Mouse (Mus musculus) embryonic facial prominence, embryonic 14.5 days (tissue): ENCODE measurements around the gene Hapln1. TPM values are rescaled to one million over a fixed set of nuclear protein-coding genes. Genes with fewer than 3 reads are reported as not detected.

ENCODE experiments used
- ATAC-seq: fragments of 200-750 bp; cut with Nextera tagmentation; 2 replicates; pipeline ENCODE4 v1.8.0; 2017; ENCODE audit warnings: low read depth, moderate number of reproducible peaks, moderate TSS enrichment
- DNase-seq: peaks from one replicate; pipeline ENCODE4 v3.0.0-alpha.2; 2015; ENCODE audit warnings: low spot score
- H3K27ac ChIP-seq: fragments of 300-500 bp; sonication (generic); replicated peaks from 2 replicates; pipeline ENCODE4 v1.5.1; 2014; ENCODE audit warnings: low read depth, mild to moderate bottlenecking, low read length, moderate library complexity
- H3K27me3 ChIP-seq: fragments of 300-500 bp; sonication (generic); replicated peaks from 2 replicates; pipeline ENCODE4 v1.6.1; 2014; ENCODE audit warnings: low read length; ENCODE audit not compliant: control insufficient read depth, insufficient read depth
- H3K36me3 ChIP-seq: fragments of 300-500 bp; sonication (generic); 2 replicates; pipeline ENCODE4 v1.6.1; 2014; ENCODE audit warnings: low read length, mixed read lengths; ENCODE audit not compliant: control insufficient read depth, insufficient read depth
- H3K4me1 ChIP-seq: fragments of 300-500 bp; sonication (generic); 2 replicates; pipeline ENCODE4 v1.6.1; 2014; ENCODE audit warnings: antibody characterized with exemption, low read length; ENCODE audit not compliant: control insufficient read depth, insufficient read depth
- H3K4me2 ChIP-seq: fragments of 300-500 bp; sonication (generic); 2 replicates; pipeline ENCODE4 v1.6.1; 2014; ENCODE audit warnings: low read depth, mild to moderate bottlenecking, low read length, moderate library complexity, mixed read lengths
- H3K4me3 ChIP-seq: fragments of 300-500 bp; sonication (generic); 2 replicates; pipeline ENCODE4 v1.5.1; 2014; ENCODE audit warnings: low read depth, mild to moderate bottlenecking, low read length
- H3K9ac ChIP-seq: fragments of 300-500 bp; sonication (generic); 2 replicates; pipeline ENCODE4 v1.6.1; 2014; ENCODE audit warnings: low read depth, mild to moderate bottlenecking, low read length, moderate library complexity, mixed read lengths
- H3K9me3 ChIP-seq: fragments of 300-500 bp; sonication (generic); 2 replicates; pipeline ENCODE4 v1.6.1; 2016; ENCODE audit warnings: low read length; ENCODE audit not compliant: control insufficient read depth
- WGBS: fragments of 180-500 bp; shearing (Covaris S2); extraction: QIAGEN DNeasy Blood & Tissue Kit; methylation state at CpG from one replicate; pipeline ENCODE4 v1.1.7; 2014; 5-methylcytosine and 5-hydroxymethylcytosine counted together
- polyA plus RNA-seq: library from polyadenylated mRNA; unstranded; fragments of >200 nt; fragmentation: Nextera tagmentation; extraction: Ambion mirVana; gene quantifications from 2 replicates; pipeline ENCODE4 v1.2.1, GENCODE M21; 2014

Hapln1 gene
- polyA plus RNA-seq = 25.2 and 38.3 TPM in 2 replicates

DNA sequence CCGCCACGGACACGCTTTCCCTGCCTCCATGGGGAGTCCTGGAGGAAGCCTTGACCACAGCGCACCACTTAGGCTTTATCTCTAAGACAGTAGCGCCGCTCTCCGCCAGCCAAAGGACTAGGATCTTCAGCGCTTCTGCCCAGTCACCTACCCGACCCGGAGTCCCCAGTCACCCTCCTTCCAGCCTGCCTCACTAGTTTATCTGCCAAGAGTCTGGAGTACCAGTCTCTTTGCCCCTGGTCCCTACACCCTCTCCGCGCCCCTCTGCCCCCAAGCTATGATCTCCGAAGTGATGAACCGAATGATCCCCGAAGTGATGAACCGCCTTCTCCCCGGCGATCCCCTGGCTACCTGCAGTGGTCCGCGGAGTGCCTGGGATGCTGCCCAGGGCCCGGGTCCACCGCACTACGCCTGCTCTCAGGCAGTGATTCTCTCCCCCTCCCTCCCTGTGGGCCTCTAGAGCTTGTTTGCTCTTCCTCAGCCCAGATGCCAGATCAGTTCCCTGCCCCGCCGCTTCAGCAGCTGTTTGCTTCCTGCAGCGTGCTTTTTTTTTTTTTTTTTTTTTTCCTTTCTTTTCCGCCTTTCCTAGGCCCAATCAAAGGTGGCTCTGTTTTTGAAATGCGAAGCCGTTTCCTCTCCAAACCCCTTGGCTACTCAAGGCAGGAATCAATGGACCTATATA, at the start of gene Hapln1:
Hapln1 (plus strand) TSS at position 592 of the 682 bp plus-strand sequence.
- Histone ChIP-seq H3K27me3 (no peaks in the 10 kb centered on the region), H3K4me2 (peak within 1 kb of the TSS; percentile 88), H3K9ac (peak within 1 kb of the TSS; percentile 65), H3K9me3 (no peaks in the 10 kb centered on the region), H3K4me3 (peak within 1 kb of the TSS; percentile 53), H3K4me1 (peaks cover 2% of the 10 kb centered on the region; the same call in 1 of the 2 replicates), H3K36me3 (no peaks in the 10 kb centered on the region), H3K27ac (peak within 1 kb of the TSS; percentile 80)
- peak; percentile 77 for ATAC-seq
- DNase-seq = peak; percentile 88
- under 1% methylated on average over 24 of the region's 29 CpGs for WGBS

DNA sequence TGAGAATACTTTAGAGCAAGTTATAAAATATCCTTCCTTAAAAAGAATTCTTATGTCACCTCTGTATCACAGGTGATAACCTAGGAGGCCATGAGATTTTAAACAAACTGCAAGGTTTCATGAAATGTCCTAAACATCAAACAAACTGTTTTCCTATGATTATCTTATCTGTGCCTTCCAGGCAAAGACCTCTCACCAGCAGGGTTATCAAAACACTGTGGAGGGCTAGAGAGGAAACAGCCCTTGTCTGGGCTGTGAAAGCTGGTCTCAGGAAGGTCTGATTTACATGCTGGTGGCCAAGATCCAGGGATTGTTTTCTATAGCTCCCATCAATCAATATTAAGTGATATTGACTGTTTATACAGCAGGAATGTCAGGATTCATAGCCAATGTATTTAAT, 46.4 kb upstream of the Hapln1 start:
- no peak for ATAC-seq

DNA sequence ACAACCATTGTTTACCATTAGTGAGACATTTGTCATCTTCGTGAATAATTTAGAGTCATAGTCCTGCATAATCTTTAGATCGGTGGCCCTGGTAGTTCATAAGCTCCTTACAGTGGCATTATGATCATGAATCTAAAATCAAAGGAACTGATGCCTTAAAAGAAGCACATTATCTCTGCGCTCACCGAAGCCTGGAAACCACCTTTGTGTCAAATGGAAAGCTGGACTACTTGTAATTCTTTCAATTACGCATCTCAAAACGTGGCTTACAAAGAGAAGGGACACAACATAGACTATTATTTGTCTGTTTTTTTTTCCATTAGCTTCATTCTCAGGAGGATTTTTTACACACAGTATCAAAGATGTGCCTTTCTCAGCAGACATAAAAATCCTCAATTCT, 45.9 kb upstream of the Hapln1 start:
- ATAC-seq = no peak
- Histone ChIP-seq H3K9me3 (no peaks in the 10 kb centered on the region), H3K27me3 (no peaks in the 10 kb centered on the region)

More for the DNA sequence above, 46.4 kb upstream of the Hapln1 start:
- no peak overlapping the region for H3K27ac ChIP-seq
- H3K4me2 ChIP-seq = no peak overlapping the region
- no peaks in the 10 kb centered on the region for H3K36me3 ChIP-seq
- no peak for DNase-seq
- H3K4me3 ChIP-seq = no peak overlapping the region
- H3K9me3 ChIP-seq = no peaks in the 10 kb centered on the region
- H3K4me1 ChIP-seq = no peaks in the 10 kb centered on the region
- no peaks in the 10 kb centered on the region for H3K27me3 ChIP-seq
- H3K9ac ChIP-seq = no peak overlapping the region

GRCm38 (mm10) chr13:89496569-89496968, 43.0 kb upstream of the Hapln1 start:
- ATAC-seq (no peak), DNase-seq (no peak)
- H3K4me1 ChIP-seq = no peaks in the 10 kb centered on the region
- H3K9ac ChIP-seq = no peak overlapping the region
- H3K36me3 ChIP-seq = no peaks in the 10 kb centered on the region
- no peak overlapping the region for H3K27ac ChIP-seq
- 85% methylated on average over 2 of the region's 2 CpGs for WGBS
- H3K27me3 ChIP-seq = no peaks in the 10 kb centered on the region
- no peaks in the 10 kb centered on the region for H3K9me3 ChIP-seq
- H3K4me3 ChIP-seq = no peak overlapping the region
- H3K4me2 ChIP-seq = no peak overlapping the region

More for the DNA sequence above, 45.9 kb upstream of the Hapln1 start:
- H3K4me1 ChIP-seq = no peaks in the 10 kb centered on the region
- no peaks in the 10 kb centered on the region for H3K36me3 ChIP-seq
- no peak overlapping the region for H3K4me2 ChIP-seq
- 77% methylated on average over 6 of the region's 6 CpGs for WGBS
- no peak overlapping the region for H3K9ac ChIP-seq
- H3K27ac ChIP-seq = no peak overlapping the region
- no peak overlapping the region for H3K4me3 ChIP-seq
- no peak for DNase-seq

DNA sequence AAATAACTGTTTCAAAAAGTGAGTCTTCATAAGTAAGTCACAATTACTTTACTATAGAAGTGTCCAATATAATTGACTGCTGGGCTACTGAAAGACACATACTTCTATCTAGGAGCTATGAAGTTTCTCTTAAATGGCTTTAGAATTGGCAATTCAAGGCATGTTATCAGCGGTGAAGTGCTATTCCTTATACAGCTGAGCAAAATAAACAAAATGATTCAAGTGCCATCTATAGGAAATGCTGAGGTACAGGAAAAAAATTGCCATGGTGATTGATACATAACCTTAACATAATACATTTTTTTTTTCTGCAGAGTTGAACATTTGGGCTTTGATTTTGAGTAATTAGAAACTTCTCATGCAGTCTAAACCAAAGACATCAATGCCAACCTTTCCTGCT, 40.2 kb upstream of the Hapln1 start:
- Histone ChIP-seq H3K4me2 (no peak overlapping the region), H3K4me3 (no peak overlapping the region), H3K4me1 (no peaks in the 10 kb centered on the region), H3K27ac (no peak overlapping the region), H3K9ac (no peak overlapping the region), H3K27me3 (no peaks in the 10 kb centered on the region), H3K9me3 (no peaks in the 10 kb centered on the region), H3K36me3 (no peaks in the 10 kb centered on the region)
- WGBS = 69% methylated on average over 1 of the region's 1 CpGs
- DNase-seq (no peak), ATAC-seq (no peak)

- H3K4me2 ChIP-seq = no peak overlapping the region
- DNase-seq = peak; percentile 48
- no peaks in the 10 kb centered on the region for H3K9me3 ChIP-seq
- ATAC-seq = 0 out of 2 replicates have a peak, but pooled peaks have one; percentile 37
- no peak overlapping the region for H3K4me3 ChIP-seq
- H3K36me3 ChIP-seq = no peaks in the 10 kb centered on the region
- no peak overlapping the region for H3K9ac ChIP-seq
- no peaks in the 10 kb centered on the region; the same call in none of the 2 replicates for H3K4me1 ChIP-seq
- peak overlapping the region; percentile 68 for H3K27ac ChIP-seq
- H3K27me3 ChIP-seq = no peaks in the 10 kb centered on the region
These were observed 18.1 kb upstream of the Hapln1 start for GRCm38 (mm10) chr13:89521507-89521908.

- Histone ChIP-seq H3K36me3 (no peaks in the 10 kb centered on the region), H3K4me2 (no peak overlapping the region), H3K9ac (no peak overlapping the region), H3K27ac (no peak overlapping the region), H3K4me1 (no peaks in the 10 kb centered on the region), H3K9me3 (no peaks in the 10 kb centered on the region), H3K4me3 (no peak overlapping the region), H3K27me3 (no peaks in the 10 kb centered on the region)
- 50% methylated on average over 1 of the region's 1 CpGs for WGBS
- no peak for ATAC-seq
- DNase-seq = no peak
These were observed 10.9 kb upstream of the Hapln1 start for GRCm38 (mm10) chr13:89528716-89529115.

DNA sequence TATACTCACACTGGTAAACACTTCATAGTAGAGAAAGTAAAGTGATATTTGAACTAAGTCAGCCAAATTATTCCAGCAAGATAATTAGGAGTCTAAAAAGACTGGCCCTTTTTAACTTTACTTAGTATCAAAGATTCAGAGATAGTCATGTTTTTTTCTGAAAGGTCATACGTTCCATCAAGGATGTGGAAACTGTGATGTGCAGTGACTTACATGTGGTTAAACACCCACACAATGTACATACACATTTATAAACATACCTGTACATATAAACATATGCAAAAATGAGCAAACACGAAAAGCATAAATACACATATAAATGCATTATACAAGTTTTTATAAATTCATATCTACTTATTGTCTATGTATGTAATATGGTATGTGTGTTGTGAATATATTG, 9.2 kb upstream of the Hapln1 start:
- H3K27me3 ChIP-seq = no peaks in the 10 kb centered on the region
- DNase-seq (no peak), ATAC-seq (no peak)
- 85% methylated on average over 2 of the region's 2 CpGs for WGBS
- H3K4me1 ChIP-seq = no peaks in the 10 kb centered on the region
- no peak overlapping the region for H3K9ac ChIP-seq
- no peak overlapping the region for H3K27ac ChIP-seq
- no peak overlapping the region for H3K4me2 ChIP-seq
- H3K4me3 ChIP-seq = no peak overlapping the region
- H3K36me3 ChIP-seq = no peaks in the 10 kb centered on the region
- H3K9me3 ChIP-seq = no peaks in the 10 kb centered on the region

DNA sequence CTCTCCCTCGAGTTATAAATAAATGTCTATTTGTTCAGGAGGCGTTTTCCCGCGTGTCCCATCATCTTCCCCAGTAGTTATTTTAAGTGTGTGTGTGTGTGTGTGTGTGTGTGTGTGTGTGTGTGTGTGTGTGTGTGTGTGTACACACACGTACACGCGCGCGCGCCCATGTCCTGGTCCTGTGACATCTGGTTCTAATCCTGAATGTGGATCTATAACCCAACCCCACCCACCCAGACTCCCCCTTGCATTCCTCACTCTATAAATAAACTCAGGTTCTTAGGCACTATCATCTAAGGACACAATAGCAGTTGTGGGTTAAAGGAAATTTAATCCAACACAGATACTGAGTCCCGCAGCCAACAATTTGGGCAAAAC, 280 bp downstream of the Hapln1 start:
- ATAC-seq = no peak
- 13% methylated on average over 11 of the region's 11 CpGs for WGBS
- peak overlapping the region; percentile 65; the same call in 1 of the 2 replicates for H3K9ac ChIP-seq
- no peaks in the 10 kb centered on the region for H3K9me3 ChIP-seq
- peak overlapping the region; percentile 80 for H3K27ac ChIP-seq
- peak; percentile 51 for DNase-seq
- H3K36me3 ChIP-seq = no peaks in the 10 kb centered on the region
- H3K4me1 ChIP-seq = peaks cover 2% of the 10 kb centered on the region; the same call in 1 of the 2 replicates
- H3K27me3 ChIP-seq = no peaks in the 10 kb centered on the region
- peak overlapping the region; percentile 88 for H3K4me2 ChIP-seq
- peak overlapping the region; percentile 53 for H3K4me3 ChIP-seq
